11 mouse cellular contexts compared by ENCODE assay signal in the genomic region with DNA sequence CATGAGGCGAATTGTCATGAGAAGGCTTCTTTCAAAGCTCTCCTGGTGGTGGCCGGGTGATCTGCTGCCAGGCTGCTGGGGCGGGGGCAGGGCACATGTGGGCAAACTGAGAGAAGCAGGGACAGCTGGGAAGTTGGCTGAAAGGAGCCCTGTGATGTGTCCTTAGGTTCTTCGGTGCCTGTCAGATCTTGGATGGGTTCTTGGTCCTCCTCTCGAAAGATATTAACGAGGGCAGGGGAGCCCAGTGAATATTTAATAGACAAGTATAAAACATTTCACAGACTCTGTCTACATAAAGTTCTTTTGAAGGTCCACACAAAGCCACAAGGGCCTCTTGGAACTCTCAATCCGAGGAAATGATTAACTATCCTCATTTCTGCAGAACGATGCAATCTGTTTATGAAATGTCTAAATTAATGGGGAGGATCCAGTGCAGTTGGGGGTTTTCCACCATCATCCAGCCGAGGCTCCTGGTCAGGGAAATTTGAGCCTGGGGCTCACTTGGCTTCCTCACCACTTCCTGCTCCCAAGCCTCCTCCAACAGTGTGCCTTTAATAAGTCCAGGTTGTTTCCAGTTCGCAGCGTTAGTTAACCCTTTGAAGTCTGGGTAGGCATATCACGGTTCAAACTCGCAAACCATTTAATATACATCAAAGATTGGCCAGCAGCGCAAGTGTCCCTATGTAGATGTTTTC.
DNase-seq lines count a peak whose midpoint lies in the region; ATAC-seq and TF ChIP-seq lines count a peak whose summit lies in the region.
"Had no signal": no experiment of that assay in that cellular context is flagged by ENCODE, and none has a peak within 500 bp of the region (broad histone marks: within the 10 kb centered on the region; RNA-seq: fewer than 3 reads in every experiment).

No protein-coding gene starts in this region.

- no peaks in the 10 kb centered on the region for H3K9me3 ChIP-seq in lung, embryonic 14.5 days (ENCODE audit: low read depth, low read length)
- no peaks in the 10 kb centered on the region for H3K9me3 ChIP-seq in hindbrain, embryonic 14.5 days (ENCODE audit: control insufficient read depth, low read length)
- H3K9me3 ChIP-seq: lung, embryonic 15.5 days; neural tube, embryonic 15.5 days had no signal

- no peaks in the 10 kb centered on the region for H3K27me3 ChIP-seq in lung, embryonic 14.5 days (ENCODE audit: insufficient read depth, low read length)
- peaks cover 37% of the 10 kb centered on the region for H3K27me3 ChIP-seq in hindbrain, embryonic 14.5 days (ENCODE audit: control insufficient read depth, insufficient read depth, low read length)
- H3K27me3 ChIP-seq: lung, embryonic 15.5 days had no signal

- DNase-seq in lung, embryonic 14.5 days: peak; percentile 10
- no peak for DNase-seq in lung, adult 2 months
- DNase-seq in kidney, adult 8-10 months: peak; percentile 60 to 67
- DNase-seq in hindbrain, embryonic 14.5 days (ENCODE audit: low spot score): no peak
- DNase-seq in layer of hippocampus, postnatal 25 days (ENCODE audit: extremely low spot score in 1 of 2, low spot score in 1 of 2): no peak
- DNase-seq: layer of hippocampus, postnatal 36 days; thymus, adult 18-20 months had no signal

- no peak overlapping the region for H3K9ac ChIP-seq in lung, embryonic 14.5 days
- H3K9ac ChIP-seq in hindbrain, embryonic 14.5 days: no peak overlapping the region
- H3K9ac ChIP-seq: lung, embryonic 15.5 days; neural tube, embryonic 15.5 days had no signal

- TF ChIP-seq POLR2A in lung, adult 2 months (IDR thresholded peaks at IDR 0.05; ENCODE audit: borderline replicate concordance, extremely low read depth, low read depth, low read length): no peak
- no peak for TF ChIP-seq POLR2A in bone marrow macrophage, adult 2 months (IDR thresholded peaks at IDR 0.05; ENCODE audit: borderline replicate concordance, low read depth, low read length)

- no peak overlapping the region for H3K27ac ChIP-seq in lung, embryonic 14.5 days (ENCODE audit: low read depth)
- H3K27ac ChIP-seq in bone marrow macrophage, adult 2 months (ENCODE audit: insufficient read depth, low read depth, low read length): peak overlapping the region; percentile 56
- no peak overlapping the region for H3K27ac ChIP-seq in hindbrain, embryonic 14.5 days
- H3K27ac ChIP-seq: lung, embryonic 15.5 days; neural tube, embryonic 15.5 days had no signal

- ATAC-seq in lung, embryonic 14.5 days (ENCODE audit: insufficient read depth): no peak
- peak; percentile 43 for ATAC-seq in megakaryocyte-erythroid progenitor cell, adult 5-6 weeks (replicated peaks; ENCODE audit: low FRiP score, low TSS enrichment, poor library complexity, severe bottlenecking)
- ATAC-seq in hindbrain, embryonic 14.5 days (ENCODE audit: low FRiP score): no peak

- TF ChIP-seq CTCF in lung, embryonic 14.5 days (IDR thresholded peaks at IDR 0.05; ENCODE audit: low read depth): no peak
- no peak for TF ChIP-seq CTCF in lung, adult 2 months (IDR thresholded peaks at IDR 0.05; ENCODE audit: insufficient read depth, low read length)
- TF ChIP-seq CTCF in bone marrow macrophage, adult 2 months (IDR thresholded peaks at IDR 0.05; ENCODE audit: low read depth, low read length): no peak

- 45% methylated on average over 14 of the region's 14 CpGs for WGBS in lung, embryonic 14.5 days
- 56% methylated on average over 14 of the region's 14 CpGs for WGBS in lung, adult 2 months
- 74% methylated on average over 14 of the region's 14 CpGs for WGBS in hindbrain, embryonic 14.5 days

- H3K4me1 ChIP-seq in lung, embryonic 14.5 days (ENCODE audit: insufficient read depth): no peaks in the 10 kb centered on the region
- peaks cover 9% of the 10 kb centered on the region for H3K4me1 ChIP-seq in lung, adult 2 months (ENCODE audit: control insufficient read depth, insufficient read depth, low read length)
- peaks cover 35% of the 10 kb centered on the region for H3K4me1 ChIP-seq in bone marrow macrophage, adult 2 months (ENCODE audit: control insufficient read depth, insufficient read depth, low read length)
- no peaks in the 10 kb centered on the region for H3K4me1 ChIP-seq in hindbrain, embryonic 14.5 days (replicated peaks; ENCODE audit: control insufficient read depth, insufficient read depth, low read length)
- H3K4me1 ChIP-seq: neural tube, embryonic 15.5 days had no signal

- H3K4me3 ChIP-seq in lung, embryonic 14.5 days (ENCODE audit: low read depth, low read length): no peak overlapping the region
- no peak overlapping the region for H3K4me3 ChIP-seq in lung, adult 2 months (replicated peaks; ENCODE audit: extremely low read depth, low read depth, low read length)
- H3K4me3 ChIP-seq in bone marrow macrophage, adult 2 months (ENCODE audit: insufficient read depth, low read length): no peak overlapping the region
- no peak overlapping the region for H3K4me3 ChIP-seq in hindbrain, embryonic 14.5 days (replicated peaks; ENCODE audit: low read length)
- H3K4me3 ChIP-seq: lung, embryonic 15.5 days; neural tube, embryonic 15.5 days had no signal

- H3K36me3 ChIP-seq in lung, embryonic 14.5 days (ENCODE audit: insufficient read depth): no peaks in the 10 kb centered on the region
- H3K36me3 ChIP-seq in hindbrain, embryonic 14.5 days (replicated peaks; ENCODE audit: control insufficient read depth, insufficient read depth): no peaks in the 10 kb centered on the region
- H3K36me3 ChIP-seq: lung, embryonic 15.5 days; neural tube, embryonic 15.5 days had no signal

- no peak overlapping the region for H3K4me2 ChIP-seq in lung, embryonic 14.5 days
- H3K4me2 ChIP-seq in hindbrain, embryonic 14.5 days (replicated peaks): no peak overlapping the region
- H3K4me2 ChIP-seq: lung, embryonic 15.5 days; neural tube, embryonic 15.5 days had no signal

Comparison
In these comparisons a context has a peak if more than half of its experiments do, and no peak if none do; other contexts are left out.
1. DNase-seq: peak in lung, embryonic 14.5 days (single experiment) and kidney, adult 8-10 months (2 of 2); none in lung, adult 2 months (single experiment), hindbrain, embryonic 14.5 days (single experiment) and layer of hippocampus, postnatal 25 days (0 of 2).